Mouse (Mus musculus) intestine, postnatal 0 days (tissue): ENCODE measurements around the gene Myl10. TPM values are rescaled to one million over a fixed set of nuclear protein-coding genes. Genes with fewer than 3 reads are reported as not detected.
A peak's percentile ranks its signal among the peaks of the same experiment; 100 is the strongest.

Experiments
- ATAC-seq: fragments of 200-750 bp; cut with Nextera tagmentation; 2 replicates; pipeline ENCODE4 v1.8.0; 2017; ENCODE audit warnings: mild to moderate bottlenecking, moderate TSS enrichment, moderate library complexity
- H3K27ac ChIP-seq: fragments of 300-500 bp; sonication (generic); 2 replicates; pipeline ENCODE4 v1.5.1; 2014; ENCODE audit warnings: mild to moderate bottlenecking, low read depth, low read length, moderate library complexity
- H3K27me3 ChIP-seq: fragments of 300-500 bp; sonication (generic); replicated peaks from 2 replicates; pipeline ENCODE4 v1.6.1; 2014; ENCODE audit warnings: low read length, mixed read lengths; ENCODE audit not compliant: control insufficient read depth, insufficient read depth
- H3K36me3 ChIP-seq: fragments of 300-500 bp; sonication (generic); 2 replicates; pipeline ENCODE4 v1.6.1; 2014; ENCODE audit warnings: mild to moderate bottlenecking, moderate library complexity; ENCODE audit not compliant: control insufficient read depth, insufficient read depth
- H3K4me1 ChIP-seq: fragments of 300-500 bp; sonication (generic); replicated peaks from 2 replicates; pipeline ENCODE4 v1.6.1; 2014; ENCODE audit warnings: antibody characterized with exemption, low read length, mixed read lengths; ENCODE audit not compliant: control insufficient read depth, insufficient read depth
- H3K4me2 ChIP-seq: fragments of 300-500 bp; sonication (generic); replicated peaks from 2 replicates; pipeline ENCODE4 v1.6.1; 2014; ENCODE audit warnings: low read depth, mild to moderate bottlenecking, moderate library complexity
- H3K4me3 ChIP-seq: fragments of 300-500 bp; sonication (generic); 2 replicates; pipeline ENCODE4 v1.5.1; 2014; ENCODE audit warnings: low read depth, low read length
- H3K9ac ChIP-seq: fragments of 300-500 bp; sonication (generic); 2 replicates; pipeline ENCODE4 v1.6.1; 2014; ENCODE audit warnings: mild to moderate bottlenecking, low read depth, low read length
- H3K9me3 ChIP-seq: fragments of 300-500 bp; sonication (generic); 2 replicates; pipeline ENCODE4 v1.6.1; 2016; ENCODE audit warnings: mixed run types; ENCODE audit not compliant: control insufficient read depth
- CTCF ChIP-seq: sonication (generic); IDR thresholded peaks from 2 replicates; pipeline ENCODE4 v1.5.1; 2016; ENCODE audit warnings: low read depth, mild to moderate bottlenecking, control low read depth, antibody characterized with exemption, moderate library complexity
- WGBS: fragments of 180-500 bp; shearing (Covaris S2); extraction: QIAGEN DNeasy Blood & Tissue Kit; methylation state at CpG from one replicate; pipeline ENCODE4 v1.1.7; 2014; 5-methylcytosine and 5-hydroxymethylcytosine counted together
- polyA plus RNA-seq: library from polyadenylated mRNA; unstranded; fragments of >200 nt; fragmentation: Nextera tagmentation; extraction: Ambion mirVana; gene quantifications from 2 replicates; pipeline ENCODE4 v1.2.1, GENCODE M21; 2015

Myl10 gene
- polyA plus RNA-seq, 1 experiment from 2014 or later: not detected

DNA sequence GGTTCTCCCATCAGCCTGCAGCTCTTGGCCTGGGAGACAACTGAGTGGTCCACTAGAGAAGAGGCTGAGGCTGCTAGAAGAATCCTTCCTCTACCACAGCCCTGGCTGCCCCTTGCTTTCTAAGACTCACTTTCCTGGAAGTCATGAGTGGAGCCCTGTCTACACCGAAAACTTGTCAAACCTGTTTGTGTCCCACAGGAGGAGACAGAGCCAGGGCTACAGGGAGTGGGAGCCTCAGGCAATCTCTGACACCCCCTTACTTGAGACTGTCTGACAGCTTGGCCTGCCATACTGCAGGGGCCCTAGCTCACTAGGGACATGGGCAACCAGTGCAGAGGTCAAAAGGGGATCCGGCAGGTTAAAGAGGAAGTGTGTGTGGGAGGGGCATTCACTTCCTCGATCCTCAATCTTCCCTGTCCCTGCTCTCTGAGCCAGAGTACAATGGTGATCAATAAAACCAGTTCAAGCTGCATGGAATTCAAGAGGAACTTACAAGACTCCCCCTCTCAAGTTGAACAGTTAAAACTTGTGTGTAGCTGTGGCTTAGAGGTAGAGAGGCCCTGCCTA is 9.3 kb downstream of the Myl10 start:
- H3K9me3 ChIP-seq: no peaks in the 10 kb centered on the region
- 28% methylated on average over 3 of the region's 3 CpGs for WGBS
- H3K4me3 ChIP-seq: no peak overlapping the region
- no peaks in the 10 kb centered on the region for H3K36me3 ChIP-seq
- peak; percentile 84 for ATAC-seq
- no peaks in the 10 kb centered on the region for H3K27me3 ChIP-seq
- peaks cover 7% of the 10 kb centered on the region; the same call in 1 of the 2 replicates for H3K4me1 ChIP-seq
- peak overlapping the region; percentile 35 for H3K27ac ChIP-seq
- H3K9ac ChIP-seq: no peak overlapping the region
- no peak for TF ChIP-seq CTCF
- H3K4me2 ChIP-seq: peak overlapping the region; percentile 7

DNA sequence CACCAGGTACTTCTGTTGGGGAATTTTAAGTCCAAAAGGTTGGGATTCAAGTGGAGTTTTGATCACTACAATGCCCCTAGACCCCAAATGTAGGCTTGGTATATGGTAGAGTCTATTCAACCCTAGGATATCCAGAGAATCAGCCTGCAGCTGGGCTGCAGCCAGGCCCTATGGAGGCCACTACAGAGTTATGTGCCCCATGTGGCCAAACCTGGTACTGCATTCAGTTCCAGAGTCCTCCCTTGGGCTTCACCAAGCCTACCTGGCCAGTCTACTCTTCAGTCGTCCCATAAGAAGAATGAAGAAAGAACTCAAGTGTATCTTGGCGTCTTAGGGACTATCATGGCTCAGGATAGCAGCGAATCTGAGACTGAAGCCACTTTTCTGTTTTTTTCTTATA is 10.8 kb downstream of the Myl10 start:
- Histone ChIP-seq H3K27ac (no peak overlapping the region), H3K36me3 (no peaks in the 10 kb centered on the region), H3K4me1 (peaks cover 7% of the 10 kb centered on the region; the same call in 1 of the 2 replicates), H3K4me3 (no peak overlapping the region), H3K9me3 (no peaks in the 10 kb centered on the region), H3K4me2 (no peak overlapping the region), H3K9ac (no peak overlapping the region), H3K27me3 (no peaks in the 10 kb centered on the region)
- WGBS: 33% methylated on average over 3 of the region's 3 CpGs
- ATAC-seq: 0 out of 2 replicates have a peak, but pooled peaks have one; percentile 25
- TF ChIP-seq CTCF: peak; percentile 83

DNA sequence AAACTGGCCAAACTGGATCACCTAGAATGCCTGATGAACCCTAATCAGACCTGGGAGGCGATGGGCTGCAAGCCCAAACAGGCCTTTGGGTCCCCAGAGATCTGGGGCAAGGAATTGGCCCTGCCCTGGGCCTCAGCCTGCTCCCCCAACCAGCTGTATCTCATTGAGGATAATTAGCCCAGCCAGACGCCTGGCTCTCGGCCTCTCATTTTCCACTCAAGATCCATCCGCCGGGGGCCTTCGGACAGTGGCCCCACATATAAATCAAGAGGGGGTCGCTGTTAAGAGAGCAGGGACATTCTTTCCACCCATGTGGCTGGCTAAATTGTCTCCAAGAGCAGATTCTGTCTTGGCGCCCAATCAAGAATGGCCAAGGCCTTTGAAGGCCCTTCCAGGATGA is 11.2 kb downstream of the Myl10 start:
- H3K4me3 ChIP-seq: no peak overlapping the region
- no peak overlapping the region for H3K9ac ChIP-seq
- 84% methylated on average over 8 of the region's 8 CpGs for WGBS
- H3K9me3 ChIP-seq: no peaks in the 10 kb centered on the region
- H3K4me1 ChIP-seq: peaks cover 7% of the 10 kb centered on the region; the same call in 1 of the 2 replicates
- no peak overlapping the region for H3K27ac ChIP-seq
- H3K36me3 ChIP-seq: no peaks in the 10 kb centered on the region
- no peak for ATAC-seq
- no peak overlapping the region for H3K4me2 ChIP-seq
- TF ChIP-seq CTCF: no peak
- no peaks in the 10 kb centered on the region for H3K27me3 ChIP-seq

DNA sequence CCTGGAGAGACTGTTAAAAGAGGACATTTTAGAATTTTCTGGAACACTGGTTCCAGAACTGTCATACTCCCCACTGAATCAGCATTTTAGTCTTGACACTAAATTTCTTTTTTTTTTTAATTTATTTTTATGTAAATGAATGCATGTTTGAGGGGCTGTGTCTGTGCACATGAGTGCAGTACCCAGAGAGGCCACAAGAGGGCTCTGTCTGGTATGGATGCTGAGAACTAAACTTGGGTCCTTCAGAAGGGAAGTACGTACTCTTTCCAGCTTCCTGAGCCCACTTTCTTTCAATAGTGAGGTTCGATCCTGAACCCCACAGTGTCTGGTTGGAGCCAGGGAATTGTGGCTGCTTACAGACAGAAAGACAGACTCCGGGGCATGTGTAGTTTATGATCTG is 12.6 kb downstream of the Myl10 start:
- peak; percentile 60 for TF ChIP-seq CTCF
- Histone ChIP-seq H3K9me3 (no peaks in the 10 kb centered on the region), H3K9ac (no peak overlapping the region), H3K27me3 (no peaks in the 10 kb centered on the region), H3K36me3 (no peaks in the 10 kb centered on the region), H3K4me1 (peaks cover 7% of the 10 kb centered on the region; the same call in 1 of the 2 replicates), H3K27ac (no peak overlapping the region), H3K4me3 (no peak overlapping the region), H3K4me2 (no peak overlapping the region)
- ATAC-seq: no peak
- 94% methylated on average over 3 of the region's 3 CpGs for WGBS

DNA sequence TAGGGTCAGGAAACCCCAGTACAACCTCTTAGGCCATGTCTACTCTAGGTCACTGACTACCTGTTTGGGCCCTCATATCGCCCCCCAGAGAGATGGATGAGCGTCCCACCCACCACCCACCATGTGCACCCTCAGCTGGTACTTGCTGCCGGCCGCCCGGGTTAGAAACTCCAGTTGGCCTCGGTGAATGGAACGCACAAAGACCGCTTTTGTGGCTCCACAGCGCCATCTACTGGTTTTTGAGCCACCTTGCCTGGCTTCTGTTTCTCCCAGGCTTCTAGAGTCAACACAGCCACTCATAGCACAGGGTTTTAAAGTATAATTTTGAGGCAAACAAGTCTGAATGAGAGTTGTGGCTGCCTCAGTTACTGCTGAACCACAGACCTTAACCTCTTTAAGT is 13.9 kb downstream of the Myl10 start:
- H3K27ac ChIP-seq: no peak overlapping the region
- H3K4me1 ChIP-seq: peaks cover 7% of the 10 kb centered on the region; the same call in 1 of the 2 replicates
- TF ChIP-seq CTCF: peak; percentile 89
- no peaks in the 10 kb centered on the region for H3K36me3 ChIP-seq
- 1% methylated on average over 9 of the region's 9 CpGs for WGBS
- no peaks in the 10 kb centered on the region for H3K27me3 ChIP-seq
- H3K4me2 ChIP-seq: no peak overlapping the region
- H3K4me3 ChIP-seq: no peak overlapping the region
- no peak for ATAC-seq
- no peak overlapping the region for H3K9ac ChIP-seq
- H3K9me3 ChIP-seq: no peaks in the 10 kb centered on the region

DNA sequence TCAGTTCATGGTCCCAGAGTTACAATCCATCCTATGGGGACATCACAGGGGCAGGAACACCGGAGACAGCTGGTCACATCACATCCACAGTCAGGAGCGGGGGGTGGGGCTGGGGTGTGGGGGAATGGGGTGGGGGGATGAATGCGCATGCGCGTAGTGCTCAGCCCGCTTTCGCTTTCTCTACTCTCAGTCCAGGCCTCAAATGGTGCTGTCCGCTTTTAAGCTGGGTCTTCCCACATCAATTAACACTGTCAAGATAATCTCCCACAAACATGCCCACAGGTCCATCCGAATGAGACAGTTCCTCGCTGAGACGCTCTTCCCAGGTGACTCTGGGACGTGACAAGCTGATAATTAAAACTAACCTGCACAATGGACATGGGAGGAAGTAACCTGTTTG is 15.2 kb downstream of the Myl10 start:
- Histone ChIP-seq H3K36me3 (no peaks in the 10 kb centered on the region), H3K4me1 (no peaks in the 10 kb centered on the region), H3K9ac (no peak overlapping the region), H3K27me3 (no peaks in the 10 kb centered on the region), H3K9me3 (no peaks in the 10 kb centered on the region), H3K4me2 (no peak overlapping the region), H3K4me3 (no peak overlapping the region), H3K27ac (no peak overlapping the region)
- 76% methylated on average over 12 of the region's 12 CpGs for WGBS
- no peak for ATAC-seq
- no peak for TF ChIP-seq CTCF
